Mouse (Mus musculus) adrenal gland, adult 2 months (tissue): ENCODE results near the gene Ccl2. TPM values are rescaled to one million over a fixed set of nuclear protein-coding genes. Genes with fewer than 3 reads are reported as not detected.

Experiments
- polyA plus RNA-seq: library from polyadenylated mRNA; depleted of rRNA; stranded (reverse); fragments of >200 nt; gene quantifications from 2 replicates; pipeline ENCODE4 v1.2.3, GENCODE M21; 2012; rRNA removed
- total RNA-seq, 2 experiments: library from RNA; stranded (reverse); gene quantifications; 2 replicates each; pipeline ENCODE4 v1.2.3; 2021

The Ccl2 gene
- total and polyA plus RNA-seq, 3 experiments: 0.98 to 5.5 (median 2.0) TPM

Other genes starting within 250 kb of the Ccl2 start
- gene 5530401A14Rik, start 174.9 kb upstream of the Ccl2 start, total RNA-seq: under 1 TPM in 1 of 2 experiments, not detected in 1; 0.09 TPM
- not detected in 2 replicates for gene 5530401A14Rik, start 174.9 kb upstream of the Ccl2 start, polyA plus RNA-seq
- 1 to 10 TPM; 2.1 to 2.7 TPM for gene Asic2, start 67.1 kb upstream of the Ccl2 start, total RNA-seq
- 1.9 and 3.3 TPM in 2 replicates for gene Asic2, start 67.1 kb upstream of the Ccl2 start, polyA plus RNA-seq
- gene Gm17268, start 3.0 kb downstream of the Ccl2 start, total RNA-seq: not detected
- gene Gm17268, start 3.0 kb downstream of the Ccl2 start, polyA plus RNA-seq: not detected in 2 replicates
- 1 to 10 TPM in 1 of 2 experiments, under 1 TPM in 1; 0.49 to 2.9 TPM for gene Ccl7, start 10.1 kb downstream of the Ccl2 start, total RNA-seq
- gene Ccl7, start 10.1 kb downstream of the Ccl2 start, polyA plus RNA-seq: 0.28 and 0.48 TPM in 2 replicates
- 10 to 100 TPM in 1 of 2 experiments, 1 to 10 TPM in 1; 5.2 to 13.8 TPM for gene Ccl11, start 22.3 kb downstream of the Ccl2 start, total RNA-seq
- gene Ccl11, start 22.3 kb downstream of the Ccl2 start, polyA plus RNA-seq: 3.3 and 3.5 TPM in 2 replicates
- gene Ccl12, start 66.3 kb downstream of the Ccl2 start, total RNA-seq: not detected
- gene Ccl12, start 66.3 kb downstream of the Ccl2 start, polyA plus RNA-seq: 0.26 and 0.31 TPM in 2 replicates
- gene Ccl8, start 79.6 kb downstream of the Ccl2 start, total RNA-seq: under 1 TPM in 1 of 2 experiments, not detected in 1; 0.63 TPM
- 0.25 TPM in 1 of 2 replicates, not detected in the other for gene Ccl8, start 79.6 kb downstream of the Ccl2 start, polyA plus RNA-seq